Mouse (Mus musculus) ES-E14 (cell line): ENCODE data around the gene Fuz.

ENCODE experiments used
- CHD2 ChIP-seq: IDR thresholded peaks from 2 replicates; pipeline ENCODE4 v1.6.1; 2014; ENCODE audit warnings: mild to moderate bottlenecking, low read depth, low read length, inconsistent platforms
- HCFC1 ChIP-seq: IDR thresholded peaks from 2 replicates; pipeline ENCODE4 v1.6.1; 2012; ENCODE audit warnings: low read length, inconsistent platforms, borderline replicate concordance; ENCODE audit not compliant: insufficient read depth
- MAFK ChIP-seq: IDR thresholded peaks from 2 replicates; pipeline ENCODE4 v1.6.1; 2014; ENCODE audit warnings: mild to moderate bottlenecking, low read depth, low read length, inconsistent platforms; ENCODE audit not compliant: insufficient read depth
- ZC3H11A ChIP-seq: IDR thresholded peaks from 2 replicates; pipeline ENCODE4 v1.6.1; 2012; ENCODE audit warnings: low read depth, mild to moderate bottlenecking, inconsistent platforms, low read length, borderline replicate concordance
- ZNF384 ChIP-seq: IDR thresholded peaks from 2 replicates; pipeline ENCODE4 v1.6.1; 2012; ENCODE audit warnings: low read depth, low read length, inconsistent platforms

DNA sequence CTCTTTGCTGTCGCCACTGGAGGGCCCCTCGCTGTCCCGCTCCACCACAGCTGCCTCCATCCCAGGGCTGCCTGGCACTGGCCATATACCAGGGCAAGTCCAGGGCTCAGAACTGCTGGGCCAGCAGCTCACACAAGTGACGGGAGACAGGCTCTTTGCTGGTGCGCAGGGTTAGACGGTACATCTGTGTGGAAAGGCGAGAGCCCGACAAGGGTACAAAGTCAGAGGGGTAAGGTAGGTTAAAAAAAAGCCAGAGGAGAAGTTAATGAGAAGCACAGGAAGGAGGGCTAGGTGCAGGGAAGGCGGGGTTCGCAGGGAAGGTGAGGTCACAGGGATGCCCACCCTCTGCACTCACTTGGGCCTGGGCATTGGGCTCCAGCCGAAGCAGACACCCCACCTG lies 4.8 kb downstream of the Fuz start:
- no peak for TF ChIP-seq ZC3H11A
- no peak for TF ChIP-seq CHD2
- TF ChIP-seq HCFC1 = no peak
- no peak for TF ChIP-seq ZNF384
- TF ChIP-seq MAFK = no peak
